Mouse (Mus musculus): ENCODE measurements at regions not wholly inside any gene's neighbourhood (a gene's known extent, or its start where the extent isn't known, plus 50 kb on each side); places are given as distances from the start of the nearest gene placed in this dataset.

DNA sequence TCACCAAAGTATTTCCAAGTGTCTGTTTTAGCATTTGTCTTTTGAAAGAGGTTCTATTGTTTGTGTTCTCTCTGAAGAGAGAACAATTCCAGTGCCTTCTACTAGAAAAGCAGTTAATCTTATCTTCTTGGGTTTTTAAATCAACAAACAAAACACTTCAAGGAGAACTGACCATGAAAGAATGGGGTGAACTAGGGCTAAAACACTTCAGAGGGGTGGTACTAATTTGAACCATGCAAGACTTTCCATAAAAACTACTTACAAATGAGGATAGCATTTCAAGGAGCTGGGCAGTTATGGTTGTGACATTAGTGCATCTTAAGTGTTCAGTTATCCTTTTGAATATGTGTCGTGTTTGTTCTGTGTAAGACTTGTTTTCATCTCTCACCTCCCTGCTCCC, 64.5 kb upstream of the Cav2 start:
- no peaks in the 10 kb centered on the region for H3K4me1 ChIP-seq (ENCODE audit: control insufficient read depth in 1 of 2, insufficient read depth in 2 of 2)
- no peak overlapping the region for H3K4me2 ChIP-seq (ENCODE audit: insufficient read depth, low read depth, poor library complexity, severe bottlenecking)
- H3K9me3 ChIP-seq (replicated peaks; ENCODE audit: low read length): no peaks in the 10 kb centered on the region
- dilution Hi-C loops (cut with MboI; ENCODE audit: extremely low pct_ligation_motif_present, extremely low pct_unique_long_range_greater_than_20kb, low sequenced_read_pairs): no loop called here
- no peaks in the 10 kb centered on the region for H3K36me3 ChIP-seq (replicated peaks in 1 of 2; ENCODE audit: control insufficient read depth in 1 of 2, insufficient read depth in 1 of 2, low read length in 1 of 2)
- no peak for DNase-seq (ENCODE audit: extremely low read depth)
- no peaks in the 10 kb centered on the region for H3K27me3 ChIP-seq (replicated peaks)
- H3K79me2 ChIP-seq (replicated peaks; ENCODE audit: control insufficient read depth, extremely low read depth, insufficient read depth, poor library complexity, severe bottlenecking): no peaks in the 10 kb centered on the region
- no peak overlapping the region for H3K9ac ChIP-seq (ENCODE audit: insufficient read depth, low read depth)
- no peak overlapping the region for H3K4me3 ChIP-seq (replicated peaks in 1 of 3; ENCODE audit: low read depth in 2 of 3, low read length in 2 of 3, poor library complexity in 1 of 3)
- in situ Hi-C loops (cut with MboI; ENCODE audit: low pct_ligation_motif_present, low pct_unique_long_range_greater_than_20kb, low sequenced_read_pairs): no loop called here
- TF ChIP-seq MEF2A (IDR thresholded peaks at IDR 0.05; ENCODE audit: borderline replicate concordance, low read depth, low read length) (no peak), ZKSCAN1 (IDR thresholded peaks at IDR 0.05; ENCODE audit: borderline replicate concordance, low read depth, low read length) (no peak), RCOR1 (conservative IDR thresholded peaks at IDR 0.05; ENCODE audit: low read depth, low read length) (no peak), JUND (conservative IDR thresholded peaks at IDR 0.05; ENCODE audit: low read depth, low read length) (no peak), KAT2A (IDR thresholded peaks at IDR 0.05; ENCODE audit: insufficient replicate concordance, low read length) (no peak), POLR2A (IDR thresholded peaks at IDR 0.05; ENCODE audit: low read depth, low read length) (no peak), CHD1 (IDR thresholded peaks at IDR 0.05; ENCODE audit: low read depth, low read length) (no peak), BHLHE40 (IDR thresholded peaks at IDR 0.05; ENCODE audit: low read depth, low read length) (no peak), PAX5 (IDR thresholded peaks at IDR 0.05; ENCODE audit: low read length) (no peak), ZC3H11A (IDR thresholded peaks at IDR 0.05; ENCODE audit: low read depth, low read length) (no peak), MAFK (IDR thresholded peaks at IDR 0.05; ENCODE audit: insufficient replicate concordance, low read length) (no peak), NRF1 (IDR thresholded peaks at IDR 0.05; ENCODE audit: low read depth, low read length) (no peak)
- H3K27ac ChIP-seq (ENCODE audit: insufficient read depth, low read depth): no peak overlapping the region

DNA sequence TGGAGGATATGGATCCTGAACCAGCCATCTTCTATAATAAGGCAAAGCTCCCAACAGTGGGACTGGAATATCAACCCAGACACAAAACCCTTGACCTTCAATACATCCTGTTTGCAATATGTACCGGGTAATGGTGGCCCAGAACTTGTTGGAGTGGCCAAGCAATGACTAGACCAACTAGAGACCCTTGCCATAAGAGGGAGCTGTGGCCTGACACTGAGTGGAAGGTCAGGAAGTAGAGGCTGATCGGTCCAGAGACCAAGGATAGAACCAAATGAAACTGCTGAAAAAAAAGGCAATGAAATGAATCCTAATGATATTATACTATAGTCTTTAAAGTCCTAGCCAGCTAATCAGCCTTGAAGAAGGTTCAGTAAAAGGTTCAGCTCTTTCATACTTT, 57.2 kb upstream of the Cav2 start:
- peaks cover 3% of the 10 kb centered on the region for H3K9me3 ChIP-seq (replicated peaks; ENCODE audit: low read length)
- H3K4me1 ChIP-seq (ENCODE audit: control insufficient read depth in 1 of 2, insufficient read depth in 2 of 2): no peaks in the 10 kb centered on the region
- H3K36me3 ChIP-seq (replicated peaks in 1 of 2; ENCODE audit: control insufficient read depth in 1 of 2, insufficient read depth in 1 of 2, low read length in 1 of 2): no peaks in the 10 kb centered on the region
- no peaks in the 10 kb centered on the region for H3K79me2 ChIP-seq (replicated peaks; ENCODE audit: control insufficient read depth, extremely low read depth, insufficient read depth, poor library complexity, severe bottlenecking)
- no peak for TF ChIP-seq RCOR1 (conservative IDR thresholded peaks at IDR 0.05; ENCODE audit: low read depth, low read length)
- TF ChIP-seq USF1 (IDR thresholded peaks at IDR 0.05; ENCODE audit: low read depth, low read length): no peak
- TF ChIP-seq IRF4 (IDR thresholded peaks at IDR 0.05; ENCODE audit: low read depth, low read length): no peak
- no peak for TF ChIP-seq TCF12 (IDR thresholded peaks at IDR 0.05; ENCODE audit: low read depth, low read length)
- TF ChIP-seq EP300 (IDR thresholded peaks at IDR 0.05; ENCODE audit: low read length): no peak
- peak in 1 of 2 experiments; percentile 39; a peak in 2 of 4 replicates for TF ChIP-seq CTCF (conservative IDR thresholded peaks at IDR 0.05 in 1 of 2, IDR thresholded peaks at IDR 0.05 in 1 of 2; ENCODE audit: low read depth in 2 of 2, low read length in 2 of 2)
- TF ChIP-seq RAD21 (IDR thresholded peaks at IDR 0.05; ENCODE audit: low read depth, low read length): peak; percentile 24
- peak; percentile 33; the same call in 1 of the 2 replicates for TF ChIP-seq SMC3 (IDR thresholded peaks at IDR 0.05; ENCODE audit: low read depth, low read length)
- TF ChIP-seq MEF2A (IDR thresholded peaks at IDR 0.05; ENCODE audit: borderline replicate concordance, low read depth, low read length): no peak
- TF ChIP-seq GABPA (IDR thresholded peaks at IDR 0.05; ENCODE audit: insufficient replicate concordance, low read depth, low read length): no peak
- TF ChIP-seq ZMIZ1 (IDR thresholded peaks at IDR 0.05; ENCODE audit: low read depth, low read length): no peak
- TF ChIP-seq MXI1 (IDR thresholded peaks at IDR 0.05; ENCODE audit: low read depth, low read length): no peak
- H3K27ac ChIP-seq (ENCODE audit: insufficient read depth, low read depth): no peak overlapping the region
- no peak for DNase-seq (ENCODE audit: extremely low read depth)
- H3K9ac ChIP-seq (ENCODE audit: insufficient read depth, low read depth): no peak overlapping the region
- H3K27me3 ChIP-seq (replicated peaks): no peaks in the 10 kb centered on the region
- in situ Hi-C loops (cut with MboI; ENCODE audit: low pct_ligation_motif_present, low pct_unique_long_range_greater_than_20kb, low sequenced_read_pairs): no loop called here
- no peak overlapping the region; the same call in 1 of the 2 replicates for H3K4me2 ChIP-seq (ENCODE audit: insufficient read depth, low read depth, poor library complexity, severe bottlenecking)
- dilution Hi-C loops (cut with MboI; ENCODE audit: extremely low pct_ligation_motif_present, extremely low pct_unique_long_range_greater_than_20kb, low sequenced_read_pairs): no loop called here
- no peak overlapping the region for H3K4me3 ChIP-seq (replicated peaks in 1 of 3; ENCODE audit: low read depth in 2 of 3, low read length in 2 of 3, poor library complexity in 1 of 3)

All from CH12.LX (cell line).